Mouse (Mus musculus) common myeloid progenitor, adult 5-6 weeks (primary cell): ENCODE measurements at regions not wholly inside any gene's neighbourhood (a gene's known extent, or its start where the extent isn't known, plus 50 kb on each side); places are given as distances from the start of the nearest gene placed in this dataset.

Experiments used
- ATAC-seq: replicated peaks from 2 replicates; pipeline ENCODE4 v1.8.0; 2016; ENCODE audit warnings: low read depth, mild to moderate bottlenecking, moderate TSS enrichment, inconsistent platforms; ENCODE audit not compliant: poor library complexity, severe bottlenecking

GRCm38 (mm10) chr19:60051151-60051550, 107.7 kb upstream of the Rab11fip2 start:
- no peak for ATAC-seq

GRCm38 (mm10) chr19:60040721-60041120, 97.3 kb upstream of the Rab11fip2 start:
- ATAC-seq, result no peak

- ATAC-seq, result no peak
These were observed 89.2 kb upstream of the Rab11fip2 start for GRCm38 (mm10) chr19:60032667-60033066.

- no peak for ATAC-seq
These were observed 86.8 kb upstream of the Rab11fip2 start for GRCm38 (mm10) chr19:60030212-60030788.

GRCm38 (mm10) chr19:60029720-60030119, 86.3 kb upstream of the Rab11fip2 start:
- ATAC-seq, result no peak

GRCm38 (mm10) chr19:60015614-60016300, 72.3 kb upstream of the Rab11fip2 start:
- ATAC-seq, result no peak

GRCm38 (mm10) chr19:59995557-59995956, 52.1 kb upstream of the Rab11fip2 start:
- ATAC-seq, result no peak
